Mouse (Mus musculus): ENCODE measurements around the gene Cd300lg. TPM values are rescaled to one million over a fixed set of nuclear protein-coding genes. Genes with fewer than 3 reads are reported as not detected.

Cd300lg gene
- total RNA-seq, 2 experiments from 2014 or later: not detected

DNA sequence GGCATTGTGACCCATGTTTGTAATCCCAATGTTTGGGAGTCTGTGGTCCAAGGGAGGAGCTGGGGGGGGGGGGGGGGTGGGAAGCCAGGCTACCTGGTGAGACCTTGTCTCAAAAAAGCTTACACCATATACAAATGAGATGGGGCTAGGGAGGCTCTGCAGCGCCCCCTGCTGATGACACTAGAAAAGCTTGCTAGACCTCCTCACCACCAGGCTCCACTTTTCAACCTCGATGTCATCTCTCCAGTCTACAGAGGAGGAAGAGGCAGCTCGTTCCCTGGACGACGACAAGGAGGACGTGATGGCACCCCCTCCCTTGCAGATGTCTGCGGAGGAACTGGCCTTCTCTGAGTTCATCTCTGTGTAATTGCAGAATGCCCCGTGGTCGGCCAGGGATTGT lies 12.5 kb downstream of the Cd300lg start:
- peak; percentile 78 for TF ChIP-seq CTCF (IDR thresholded peaks at IDR 0.05)
- peak; percentile 39 to 59 for DNase-seq (ENCODE audit: extremely low spot score in 1 of 2, low spot score in 2 of 2)
- intact Hi-C loops (cut with DNase I): no loop called here
- Histone ChIP-seq H3K4me3 (no peak overlapping the region), H3K27ac (no peak overlapping the region)

DNA sequence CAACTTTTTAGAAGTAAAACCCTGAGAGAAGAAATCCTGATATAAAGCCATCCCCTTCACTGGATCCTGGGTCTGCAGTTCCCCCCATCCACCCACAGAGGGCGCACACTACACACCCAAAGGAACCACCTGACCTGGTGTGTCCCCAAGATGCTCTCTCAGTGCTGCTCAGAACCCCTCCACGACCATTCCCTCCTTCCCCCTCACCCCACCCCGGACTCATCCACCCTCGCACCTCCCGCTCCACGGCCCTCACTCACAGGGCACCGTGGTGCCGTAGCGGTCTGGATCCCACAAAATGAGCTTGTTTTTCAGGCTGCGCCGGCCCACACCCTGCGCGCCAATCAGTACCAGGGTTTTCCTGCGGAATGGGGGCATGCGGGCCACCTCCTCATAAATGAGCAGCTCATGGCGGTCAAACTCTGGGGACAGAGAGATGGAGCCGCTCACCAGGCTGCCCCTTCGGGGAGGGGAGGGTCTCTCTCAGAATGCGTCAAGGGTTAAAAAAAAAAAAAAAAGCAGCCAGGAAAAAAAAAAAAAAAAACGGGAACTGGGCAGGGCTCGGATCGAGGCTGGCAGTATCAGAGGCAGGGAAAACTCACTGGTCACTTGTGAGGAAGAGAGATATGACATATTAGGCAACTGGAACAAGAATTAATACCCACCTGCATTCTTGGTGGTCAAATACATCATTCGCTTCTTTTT lies 20.1 kb downstream of the Cd300lg start:
- intact Hi-C loops (cut with DNase I): loop anchor here (1.0 kb wide), 2 partner anchors 27 to 77 kb away; partner anchors contain the start of gene Mpp2
- peak; percentile 76 to 80 for DNase-seq (ENCODE audit: extremely low spot score in 1 of 2, low spot score in 2 of 2)

DNA sequence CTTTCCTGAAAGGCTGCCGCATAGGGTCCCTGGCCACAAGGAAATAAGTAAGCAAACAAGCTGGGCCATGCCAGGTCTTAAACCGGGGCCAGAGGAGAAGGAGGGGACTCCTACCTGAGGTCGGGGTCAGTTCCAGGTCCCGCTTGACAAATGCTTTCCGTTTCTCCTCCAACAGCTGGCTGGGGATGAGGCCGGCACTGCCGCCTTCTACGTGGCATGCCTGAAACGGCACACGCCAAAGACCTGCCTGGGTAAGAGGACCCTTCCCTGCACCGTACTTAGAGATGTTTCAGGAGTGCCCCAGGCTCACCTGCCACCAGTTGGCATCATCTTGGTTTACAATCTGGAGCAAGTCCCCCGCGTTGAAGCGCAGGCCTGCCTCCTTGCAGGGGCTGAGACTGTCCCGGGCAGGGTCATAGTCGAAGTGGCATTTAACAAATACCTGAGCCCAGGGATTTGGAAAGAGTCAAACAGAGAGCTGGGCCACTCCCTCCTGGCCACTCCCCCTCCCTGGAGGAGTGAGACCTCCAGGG lies 20.7 kb downstream of the Cd300lg start:
- Histone ChIP-seq H3K4me3 (no peak overlapping the region), H3K27ac (no peak overlapping the region)
- intact Hi-C loops (cut with DNase I): loop anchor here (1.0 kb wide), 2 partner anchors 26 to 76 kb away; partner anchors contain the start of gene Mpp2
- TF ChIP-seq CTCF (IDR thresholded peaks at IDR 0.05): no peak
- DNase-seq (ENCODE audit: extremely low spot score in 1 of 2, low spot score in 2 of 2): no peak

More for the DNA sequence above, 20.1 kb downstream of the Cd300lg start:
- H3K27ac ChIP-seq: no peak overlapping the region
- no peak overlapping the region for H3K4me3 ChIP-seq
- peak; percentile 98 for TF ChIP-seq CTCF (IDR thresholded peaks at IDR 0.05)

DNA sequence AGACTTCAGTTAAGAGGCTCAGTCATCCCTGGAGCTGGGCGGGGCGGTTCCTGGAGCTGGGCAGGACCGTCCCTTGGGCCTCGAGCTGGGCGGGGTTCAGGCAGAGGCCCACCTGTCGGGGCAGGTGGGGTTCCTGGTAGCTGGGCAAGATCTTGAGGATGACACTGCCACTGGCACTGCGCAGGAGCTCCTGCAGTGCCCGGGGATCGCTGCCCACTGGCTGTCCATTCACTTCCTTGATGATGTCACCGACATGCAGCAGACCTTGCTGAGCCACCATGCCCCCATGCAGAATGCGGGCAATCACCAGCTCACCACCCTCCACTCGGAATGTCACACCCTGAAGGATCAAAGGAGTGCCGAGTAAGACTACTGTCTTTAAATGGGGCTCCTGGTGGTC lies 21.8 kb downstream of the Cd300lg start:
- Histone ChIP-seq H3K4me3 (no peak overlapping the region), H3K27ac (no peak overlapping the region)
- no peak for DNase-seq (ENCODE audit: extremely low spot score in 1 of 2, low spot score in 2 of 2)
- intact Hi-C loops (cut with DNase I): no loop called here
- TF ChIP-seq CTCF (IDR thresholded peaks at IDR 0.05): no peak

DNA sequence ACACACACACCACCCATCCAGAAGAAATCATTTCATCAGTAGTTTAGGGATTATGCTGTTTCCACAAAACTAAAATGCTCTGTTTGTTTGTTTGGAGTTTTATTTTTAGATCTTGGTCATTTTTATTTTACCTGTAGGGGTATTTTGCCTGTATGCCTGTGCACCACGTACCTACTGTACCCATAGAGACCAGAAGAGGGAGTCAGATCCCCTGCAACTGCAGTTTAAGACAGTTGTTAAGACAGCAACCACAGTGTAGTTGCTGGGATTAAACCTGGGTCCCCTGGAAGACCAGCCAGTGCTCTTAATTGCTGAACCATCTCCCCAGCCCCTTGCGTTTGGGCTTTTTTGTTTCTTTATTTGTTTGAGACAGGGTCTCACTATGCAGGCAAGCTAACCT lies 27.7 kb downstream of the Cd300lg start:
- intact Hi-C loops (cut with DNase I): no loop called here
- no peak overlapping the region for H3K4me3 ChIP-seq
- H3K27ac ChIP-seq: no peak overlapping the region
- peak; percentile 57 for TF ChIP-seq CTCF (IDR thresholded peaks at IDR 0.05)
- DNase-seq (ENCODE audit: extremely low spot score in 1 of 2, low spot score in 2 of 2): no peak

DNA sequence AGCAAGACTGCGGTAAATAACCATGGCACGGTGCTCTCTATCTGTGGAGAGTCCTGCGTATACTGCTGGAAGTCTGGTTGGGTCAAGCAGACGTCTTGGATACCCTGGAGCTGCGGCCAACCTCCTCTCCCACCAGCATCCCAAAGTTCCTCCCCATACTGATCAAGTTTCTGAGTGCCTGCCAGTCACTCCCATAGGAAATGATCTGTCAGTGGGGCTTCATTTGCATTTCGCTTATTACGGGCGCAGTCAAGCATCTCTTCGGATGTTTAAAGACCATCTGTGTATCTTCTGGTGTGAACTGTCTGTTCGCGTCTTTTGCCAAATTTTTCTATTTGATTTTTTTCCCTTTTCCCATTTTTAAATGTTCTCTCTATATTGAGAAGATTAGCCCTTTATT lies 28.3 kb downstream of the Cd300lg start:
- Histone ChIP-seq H3K4me3 (no peak overlapping the region), H3K27ac (no peak overlapping the region)
- no peak for TF ChIP-seq CTCF (IDR thresholded peaks at IDR 0.05)
- DNase-seq (ENCODE audit: extremely low spot score in 1 of 2, low spot score in 2 of 2): no peak
- intact Hi-C loops (cut with DNase I): no loop called here

DNA sequence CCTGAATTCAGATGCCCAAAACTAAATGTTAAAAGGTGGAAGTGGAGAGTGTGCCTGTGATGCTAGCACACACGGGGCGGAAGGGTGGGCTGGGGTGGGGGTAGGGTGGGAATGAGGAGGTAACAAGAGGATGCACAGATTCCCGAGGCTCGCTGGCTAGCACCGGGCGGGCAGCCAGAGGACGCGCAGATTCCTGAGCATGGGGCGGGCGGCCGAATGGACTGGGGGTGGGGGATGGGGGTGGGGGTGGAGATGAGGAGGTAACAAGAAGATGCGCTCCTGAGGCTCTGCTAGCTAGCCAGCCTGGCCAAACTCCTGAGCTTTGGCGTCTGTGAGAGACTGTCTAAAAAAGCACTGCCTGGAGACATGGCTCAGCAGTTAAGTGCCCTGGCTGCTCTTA lies 29.1 kb downstream of the Cd300lg start:
- intact Hi-C loops (cut with DNase I): no loop called here
- DNase-seq (ENCODE audit: extremely low spot score in 1 of 2, low spot score in 2 of 2): no peak
- H3K4me3 ChIP-seq: no peak overlapping the region
- TF ChIP-seq CTCF (IDR thresholded peaks at IDR 0.05): no peak
- H3K27ac ChIP-seq: no peak overlapping the region

DNA sequence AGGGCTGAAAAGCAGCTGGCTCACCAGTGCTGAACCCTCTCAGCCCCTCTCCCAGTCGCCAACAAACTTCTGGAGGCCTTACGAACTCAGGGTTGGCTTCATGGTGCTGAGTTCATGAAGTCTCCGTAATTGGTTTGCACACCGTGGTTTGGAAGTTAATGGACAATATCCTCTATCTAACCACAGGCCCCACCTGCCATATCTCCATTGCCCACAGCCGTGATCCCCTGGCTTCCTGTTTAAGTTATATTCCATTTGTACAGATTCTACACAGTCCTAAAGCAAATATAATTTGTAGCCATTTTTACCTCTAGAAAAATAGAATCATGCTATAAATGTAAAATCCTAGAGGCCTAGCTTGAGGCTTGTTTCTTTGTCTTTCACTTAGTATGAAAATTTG lies 31.4 kb downstream of the Cd300lg start:
- no peak overlapping the region for H3K27ac ChIP-seq
- TF ChIP-seq CTCF (IDR thresholded peaks at IDR 0.05): no peak
- H3K4me3 ChIP-seq: no peak overlapping the region
- intact Hi-C loops (cut with DNase I): no loop called here
- DNase-seq (ENCODE audit: extremely low spot score in 1 of 2, low spot score in 2 of 2): no peak

DNA sequence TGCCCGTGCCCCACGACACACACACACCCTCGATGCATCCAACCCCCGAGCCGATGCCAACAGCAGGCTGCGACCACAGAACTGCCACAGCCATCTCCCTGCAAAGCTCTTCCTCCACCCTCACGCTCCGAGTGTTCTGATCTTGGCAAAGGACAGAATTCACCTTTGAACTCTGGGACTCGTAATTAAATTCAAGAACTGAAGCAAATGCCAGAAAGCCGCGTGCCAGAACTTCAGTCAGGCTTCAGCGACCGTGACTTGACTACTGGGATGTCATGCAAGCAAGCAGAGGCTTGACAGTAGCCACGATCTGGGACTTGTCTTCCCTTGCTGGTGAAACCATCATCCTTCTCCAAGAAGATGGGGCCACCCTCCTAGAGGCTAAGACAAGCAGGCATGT lies 32.4 kb downstream of the Cd300lg start:
- TF ChIP-seq CTCF (IDR thresholded peaks at IDR 0.05): no peak
- Histone ChIP-seq H3K27ac (no peak overlapping the region), H3K4me3 (no peak overlapping the region)
- no peak for DNase-seq (ENCODE audit: extremely low spot score in 1 of 2, low spot score in 2 of 2)
- intact Hi-C loops (cut with DNase I): no loop called here

DNA sequence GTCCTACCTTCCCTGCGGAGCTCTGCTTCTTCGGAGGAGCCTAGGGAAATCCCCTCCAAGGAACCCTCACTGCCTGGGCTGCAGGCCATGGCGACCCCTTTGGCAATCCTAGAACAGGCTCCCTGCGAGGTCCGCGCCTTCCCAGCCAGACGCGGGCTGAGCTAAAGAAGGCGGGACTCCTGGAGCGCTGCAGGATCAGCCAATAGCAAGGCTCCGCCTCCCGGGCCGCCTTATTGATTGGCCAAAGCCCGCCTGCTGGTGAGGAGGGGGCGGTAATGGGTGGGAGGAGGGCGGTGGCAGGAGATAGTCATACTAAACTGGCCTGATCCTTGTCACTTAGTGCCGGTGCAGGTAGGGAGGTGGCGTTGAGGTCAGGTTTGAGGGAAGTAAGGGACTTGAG lies 41.0 kb downstream of the Cd300lg start:
- intact Hi-C loops (cut with DNase I): no loop called here
- peak; percentile 74 to 83 for DNase-seq (ENCODE audit: extremely low spot score in 1 of 2, low spot score in 2 of 2)
- no peak overlapping the region for H3K27ac ChIP-seq
- TF ChIP-seq CTCF (IDR thresholded peaks at IDR 0.05): no peak
- H3K4me3 ChIP-seq: peak overlapping the region; percentile 37

DNA sequence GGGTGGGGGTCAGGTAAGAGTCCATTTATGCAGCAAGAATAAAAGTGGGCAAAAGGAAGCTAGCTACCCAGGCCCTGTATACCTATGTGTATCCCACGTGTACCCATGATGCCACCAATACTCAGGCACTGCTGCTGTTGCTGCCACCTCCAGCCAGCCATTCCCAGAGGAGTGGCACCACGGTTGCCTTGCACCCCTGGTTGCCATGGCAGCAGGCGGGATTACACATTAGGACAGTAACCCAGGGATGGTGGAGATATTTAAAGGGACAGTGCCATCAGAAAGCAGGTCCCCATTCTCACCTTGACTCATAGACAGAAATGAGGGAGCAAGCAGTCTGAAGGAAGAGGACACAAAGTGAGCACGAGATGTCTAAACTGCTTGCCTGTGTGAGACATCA lies 41.9 kb downstream of the Cd300lg start:
- intact Hi-C loops (cut with DNase I): no loop called here
- TF ChIP-seq CTCF (IDR thresholded peaks at IDR 0.05): no peak
- DNase-seq (ENCODE audit: extremely low spot score in 1 of 2, low spot score in 2 of 2): no peak
- Histone ChIP-seq H3K27ac (no peak overlapping the region), H3K4me3 (peak overlapping the region; percentile 37; the same call in 1 of the 2 replicates)

DNA sequence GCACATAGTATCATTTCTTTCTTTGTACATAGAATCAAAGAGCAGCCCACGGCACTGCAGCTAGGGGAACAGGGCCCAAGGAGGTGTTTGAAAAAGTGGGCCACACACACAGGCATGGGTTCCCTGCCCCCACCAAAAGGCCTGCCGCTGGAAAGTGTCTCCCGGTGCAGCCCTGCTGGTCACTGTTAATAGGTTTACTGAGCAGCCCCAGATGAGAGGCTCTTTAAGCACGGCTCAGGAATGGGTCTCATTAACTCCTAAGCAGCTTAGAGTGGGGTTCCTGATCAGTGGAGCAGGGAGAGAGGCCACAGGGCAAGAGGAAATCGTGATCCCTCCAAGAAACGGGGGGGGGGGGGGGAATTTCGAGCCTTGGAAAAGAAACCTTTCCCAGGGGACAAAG lies 42.9 kb downstream of the Cd300lg start:
- no peak; the same call in 1 of the 2 replicates for TF ChIP-seq CTCF (IDR thresholded peaks at IDR 0.05)
- Histone ChIP-seq H3K4me3 (no peak overlapping the region), H3K27ac (no peak overlapping the region)
- intact Hi-C loops (cut with DNase I): no loop called here
- DNase-seq (ENCODE audit: extremely low spot score in 1 of 2, low spot score in 2 of 2): no peak

DNA sequence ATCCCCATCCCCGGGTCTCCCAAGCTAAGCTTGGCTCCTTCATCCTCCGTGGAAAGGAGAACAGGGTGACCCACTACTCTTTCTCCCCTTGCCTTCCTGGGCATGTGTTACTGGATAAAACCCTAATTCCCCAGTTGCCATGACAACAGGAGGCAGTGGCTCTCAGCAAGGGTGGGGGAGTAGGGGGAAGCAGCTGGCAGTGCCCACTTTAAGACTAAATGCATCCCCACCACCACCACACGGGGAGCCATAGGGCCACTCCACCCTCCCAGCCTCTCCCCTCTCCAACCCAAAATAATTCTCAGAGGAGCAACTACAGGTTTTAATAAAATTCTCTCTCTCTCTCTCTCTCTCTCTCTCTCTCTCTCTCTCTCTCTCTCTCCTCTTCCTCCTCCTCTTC lies 45.0 kb downstream of the Cd300lg start:
- peak; percentile 61 to 62 for DNase-seq (ENCODE audit: extremely low spot score in 1 of 2, low spot score in 2 of 2)
- intact Hi-C loops (cut with DNase I): no loop called here
- Histone ChIP-seq H3K4me3 (peak overlapping the region; percentile 67), H3K27ac (peak overlapping the region; percentile 41; the same call in 1 of the 2 replicates)
- peak; percentile 44 for TF ChIP-seq CTCF (IDR thresholded peaks at IDR 0.05)
